Mouse (Mus musculus): ENCODE results near the gene Fam186b. TPM values are rescaled to one million over a fixed set of nuclear protein-coding genes. Genes with fewer than 3 reads are reported as not detected.
A peak's percentile ranks its signal among the peaks of the same experiment; 100 is the strongest.
"Not testable (repeated sequence)": the region's sequence is repeated elsewhere in the genome, so short reads cannot be mapped to it uniquely, and the experiment has no call there.

The Fam186b gene
- polyA plus RNA-seq, 1 experiment, result 0.06 TPM

GRCm38 (mm10) chr15:99253772-99254171 is 41.9 kb downstream of the Fam186b start:
- TF ChIP-seq POLR2A (IDR thresholded peaks at IDR 0.05; ENCODE audit: insufficient read length, low read depth) (peak; percentile 31), USF1 (IDR thresholded peaks at IDR 0.05; ENCODE audit: low read depth) (no peak), E2F4 (IDR thresholded peaks at IDR 0.05; ENCODE audit: insufficient read depth) (no peak), MAX (IDR thresholded peaks at IDR 0.05; ENCODE audit: low read depth) (no peak), CEBPB (IDR thresholded peaks at IDR 0.05; ENCODE audit: insufficient read depth, poor library complexity, severe bottlenecking) (no peak), MYOG (IDR thresholded peaks at IDR 0.05; ENCODE audit: control insufficient read depth in 1 of 3, insufficient read depth in 1 of 3, insufficient read length in 2 of 3, low read depth in 2 of 3) (peak; percentile 21 to 89 (median 87)), SRF (IDR thresholded peaks at IDR 0.05; ENCODE audit: control insufficient read depth, insufficient read length, low read depth) (no peak), TCF12 (IDR thresholded peaks at IDR 0.05; ENCODE audit: insufficient read depth, poor library complexity, severe bottlenecking) (peak; percentile 26), MYOD1 (IDR thresholded peaks at IDR 0.05; ENCODE audit: control insufficient read depth in 1 of 3, insufficient read length in 2 of 3, low read depth in 2 of 3) (peak in 2 of 3 experiments; percentile 56 to 95), POLR2AphosphoS2 (IDR thresholded peaks at IDR 0.05; ENCODE audit: insufficient read length, low read depth) (no peak), TCF3 (IDR thresholded peaks at IDR 0.05; ENCODE audit: insufficient read length, low read depth) (peak; percentile 32), REST (IDR thresholded peaks at IDR 0.05; ENCODE audit: insufficient read depth, insufficient read length) (no peak)
- H3ac ChIP-seq (ENCODE audit: control insufficient read depth, insufficient read length), result no peak overlapping the region
- peaks cover 13% of the 10 kb centered on the region for H3K79me2 ChIP-seq (ENCODE audit: control insufficient read depth, insufficient read depth)
- no peak overlapping the region for H3K4me3 ChIP-seq
- H3K36me3 ChIP-seq (ENCODE audit: control insufficient read depth, insufficient read depth), result no peaks in the 10 kb centered on the region
- H3K4me2 ChIP-seq (ENCODE audit: low read depth), result peak overlapping the region; percentile 86
- no peaks in the 10 kb centered on the region for H3K27me3 ChIP-seq (ENCODE audit: control insufficient read depth, insufficient read depth, insufficient read length)

- not testable (repeated sequence) for H3K36me3 ChIP-seq (ENCODE audit: control insufficient read depth, insufficient read depth); H3ac ChIP-seq (ENCODE audit: control insufficient read depth, insufficient read length); H3K27me3 ChIP-seq (ENCODE audit: control insufficient read depth, insufficient read depth, insufficient read length)
- peak overlapping the region; percentile 57 for H3K4me3 ChIP-seq
- H3K4me2 ChIP-seq (ENCODE audit: low read depth), result peak overlapping the region; percentile 86
- H3K79me2 ChIP-seq (ENCODE audit: control insufficient read depth, insufficient read depth), result peaks cover 13% of the 10 kb centered on the region
Observed at GRCm38 (mm10) chr15:99253175-99253479, 42.6 kb downstream of the Fam186b start.

GRCm38 (mm10) chr15:99252381-99253174 is 43.1 kb downstream of the Fam186b start:
- H3K27me3 ChIP-seq (ENCODE audit: control insufficient read depth, insufficient read depth, insufficient read length), result no peaks in the 10 kb centered on the region

GRCm38 (mm10) chr15:99251626-99252380 is 43.9 kb downstream of the Fam186b start, which contains the start of gene Mcrs1:
Mcrs1 (minus strand) TSS chr15:99251961.
- TF ChIP-seq E2F4 (IDR thresholded peaks at IDR 0.05; ENCODE audit: insufficient read depth) (no peak), POLR2AphosphoS2 (IDR thresholded peaks at IDR 0.05; ENCODE audit: insufficient read length, low read depth) (peak; percentile 39)
- H3ac ChIP-seq (ENCODE audit: control insufficient read depth, insufficient read length), result peak within 1 kb of the TSS; percentile 28
- H3K4me3 ChIP-seq, result peak within 1 kb of the TSS; percentile 57
- H3K4me2 ChIP-seq (ENCODE audit: low read depth), result peak within 1 kb of the TSS; percentile 95
- peaks cover 13% of the 10 kb centered on the region for H3K79me2 ChIP-seq (ENCODE audit: control insufficient read depth, insufficient read depth)
- peaks cover 12% of the 10 kb centered on the region for H3K36me3 ChIP-seq (ENCODE audit: control insufficient read depth, insufficient read depth)
- no peaks in the 10 kb centered on the region for H3K27me3 ChIP-seq (ENCODE audit: control insufficient read depth, insufficient read depth, insufficient read length)

More at GRCm38 (mm10) chr15:99252381-99253174, 43.1 kb downstream of the Fam186b start:
- Histone ChIP-seq H3K4me3 (peak overlapping the region; percentile 57), H3K79me2 (ENCODE audit: control insufficient read depth, insufficient read depth) (peaks cover 13% of the 10 kb centered on the region), H3K4me2 (ENCODE audit: low read depth) (peak overlapping the region; percentile 86), H3K36me3 (ENCODE audit: control insufficient read depth, insufficient read depth) (peaks cover 4% of the 10 kb centered on the region), H3ac (ENCODE audit: control insufficient read depth, insufficient read length) (peak overlapping the region; percentile 28)
- peak; percentile 41 for TF ChIP-seq POLR2A (IDR thresholded peaks at IDR 0.05; ENCODE audit: insufficient read length, low read depth)
- no peak for TF ChIP-seq CEBPB (IDR thresholded peaks at IDR 0.05; ENCODE audit: insufficient read depth, poor library complexity, severe bottlenecking)
- peak; percentile 9 for TF ChIP-seq POLR2AphosphoS2 (IDR thresholded peaks at IDR 0.05; ENCODE audit: insufficient read length, low read depth)

- H3ac ChIP-seq (ENCODE audit: control insufficient read depth, insufficient read length), result peak overlapping the region; percentile 28
- H3K79me2 ChIP-seq (ENCODE audit: control insufficient read depth, insufficient read depth), result peaks cover 13% of the 10 kb centered on the region
- H3K27me3 ChIP-seq (ENCODE audit: control insufficient read depth, insufficient read depth, insufficient read length), result not testable (repeated sequence)
- peaks cover 16% of the 10 kb centered on the region for H3K36me3 ChIP-seq (ENCODE audit: control insufficient read depth, insufficient read depth)
- H3K4me3 ChIP-seq, result peak overlapping the region; percentile 57
- H3K4me2 ChIP-seq (ENCODE audit: low read depth), result peak overlapping the region; percentile 95
Observed at GRCm38 (mm10) chr15:99251111-99251510, 44.6 kb downstream of the Fam186b start.

GRCm38 (mm10) chr15:99249938-99250337 is 45.8 kb downstream of the Fam186b start:
- Histone ChIP-seq H3K4me3 (no peak overlapping the region), H3ac (ENCODE audit: control insufficient read depth, insufficient read length) (no peak overlapping the region), H3K79me2 (ENCODE audit: control insufficient read depth, insufficient read depth) (peaks cover 13% of the 10 kb centered on the region), H3K27me3 (ENCODE audit: control insufficient read depth, insufficient read depth, insufficient read length) (no peaks in the 10 kb centered on the region), H3K36me3 (ENCODE audit: control insufficient read depth, insufficient read depth) (peaks cover 19% of the 10 kb centered on the region), H3K4me2 (ENCODE audit: low read depth) (peak overlapping the region; percentile 95)
- TF ChIP-seq MYOD1 (IDR thresholded peaks at IDR 0.05; ENCODE audit: control insufficient read depth in 1 of 3, insufficient read length in 2 of 3, low read depth in 2 of 3) (no peak), TCF12 (IDR thresholded peaks at IDR 0.05; ENCODE audit: insufficient read depth, poor library complexity, severe bottlenecking) (no peak), POLR2A (IDR thresholded peaks at IDR 0.05; ENCODE audit: insufficient read length, low read depth) (peak; percentile 5), MAX (IDR thresholded peaks at IDR 0.05; ENCODE audit: low read depth) (no peak), E2F4 (IDR thresholded peaks at IDR 0.05; ENCODE audit: insufficient read depth) (no peak), TCF3 (IDR thresholded peaks at IDR 0.05; ENCODE audit: insufficient read length, low read depth) (no peak), USF1 (IDR thresholded peaks at IDR 0.05; ENCODE audit: low read depth) (no peak), REST (IDR thresholded peaks at IDR 0.05; ENCODE audit: insufficient read depth, insufficient read length) (no peak), POLR2AphosphoS2 (IDR thresholded peaks at IDR 0.05; ENCODE audit: insufficient read length, low read depth) (peak; percentile 4), SRF (IDR thresholded peaks at IDR 0.05; ENCODE audit: control insufficient read depth, insufficient read length, low read depth) (no peak), MYOG (IDR thresholded peaks at IDR 0.05; ENCODE audit: control insufficient read depth in 1 of 3, insufficient read depth in 1 of 3, insufficient read length in 2 of 3, low read depth in 2 of 3) (no peak), CEBPB (IDR thresholded peaks at IDR 0.05; ENCODE audit: insufficient read depth, poor library complexity, severe bottlenecking) (no peak)
